Mouse (Mus musculus): ENCODE data around the gene Tmem269. TPM values are rescaled to one million over a fixed set of nuclear protein-coding genes. Genes with fewer than 3 reads are reported as not detected.

The Tmem269 gene
- polyA plus RNA-seq, 1 experiment from 2014 or later: not detected

Other genes with a start within 250 kb of the Tmem269 start
- 272 and 303 TPM in 2 replicates for gene Slc2a1, start 109.5 kb downstream of the Tmem269 start, polyA plus RNA-seq (2015; fragmentation: Nextera tagmentation; extraction: Ambion mirVana)
- 2.8 and 2.9 TPM in 2 replicates for gene Zfp691, start 44.0 kb downstream of the Tmem269 start, polyA plus RNA-seq (2015; fragmentation: Nextera tagmentation; extraction: Ambion mirVana)
- gene Ermap, start 28.2 kb downstream of the Tmem269 start, polyA plus RNA-seq (2015; fragmentation: Nextera tagmentation; extraction: Ambion mirVana): 329 and 341 TPM in 2 replicates
- 121 and 130 TPM in 2 replicates for gene Svbp, start 22.9 kb downstream of the Tmem269 start, polyA plus RNA-seq (2015; fragmentation: Nextera tagmentation; extraction: Ambion mirVana)
- 16.1 and 16.5 TPM in 2 replicates for gene AU022252, start 14.5 kb upstream of the Tmem269 start, polyA plus RNA-seq (2015; fragmentation: Nextera tagmentation; extraction: Ambion mirVana)
- 9.3 and 9.4 TPM in 2 replicates for gene P3h1, start 14.7 kb upstream of the Tmem269 start, polyA plus RNA-seq (2015; fragmentation: Nextera tagmentation; extraction: Ambion mirVana)
- not detected in 2 replicates for gene Cldn19, start 37.2 kb upstream of the Tmem269 start, polyA plus RNA-seq (2015; fragmentation: Nextera tagmentation; extraction: Ambion mirVana)
- gene Ybx1, start 76.4 kb upstream of the Tmem269 start, polyA plus RNA-seq (2015; fragmentation: Nextera tagmentation; extraction: Ambion mirVana): 342 and 392 TPM in 2 replicates
- 87.9 and 92.5 TPM in 2 replicates for gene Ppih, start 102.3 kb upstream of the Tmem269 start, polyA plus RNA-seq (2015; fragmentation: Nextera tagmentation; extraction: Ambion mirVana)
- 1.1 and 2.0 TPM in 2 replicates for gene Ccdc30, start 197.3 kb upstream of the Tmem269 start, polyA plus RNA-seq (2015; fragmentation: Nextera tagmentation; extraction: Ambion mirVana)
- gene Ppcs, start 204.2 kb upstream of the Tmem269 start, polyA plus RNA-seq (2015; fragmentation: Nextera tagmentation; extraction: Ambion mirVana): 14.9 and 16.0 TPM in 2 replicates
- gene Zmynd12, start 204.6 kb upstream of the Tmem269 start, polyA plus RNA-seq (2015; fragmentation: Nextera tagmentation; extraction: Ambion mirVana): 0.17 TPM in 1 of 2 replicates, not detected in the other